Mouse (Mus musculus): ENCODE measurements around the gene Kcnk10. TPM values are rescaled to one million over a fixed set of nuclear protein-coding genes. Genes with fewer than 3 reads are reported as not detected.

The Kcnk10 gene
- total and polyA plus RNA-seq, 2 experiments from 2014 or later = 37.4 to 56.6 TPM

DNA sequence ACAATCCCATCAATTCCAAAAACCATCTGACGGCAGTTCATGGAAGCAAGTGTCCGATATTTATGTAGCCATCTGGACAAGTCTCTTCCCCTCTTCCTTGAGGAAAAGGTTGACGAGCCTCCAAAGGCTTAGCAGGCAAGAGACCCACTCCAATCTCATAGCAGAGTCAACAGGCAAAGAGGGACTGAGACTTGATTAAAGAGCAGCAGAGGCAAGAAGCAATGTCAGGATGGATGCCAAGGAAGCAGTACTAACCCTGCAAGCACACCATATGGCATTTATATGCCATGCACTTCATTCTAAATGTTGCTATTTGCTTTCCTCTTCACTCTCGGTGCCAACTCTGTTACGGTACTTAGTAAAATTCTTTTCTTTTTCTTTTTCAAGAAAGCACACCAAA lies 119.6 kb downstream of the Kcnk10 start:
- no peak overlapping the region for H3K4me3 ChIP-seq (ENCODE audit: low read depth, low read length)
- H3K27ac ChIP-seq (ENCODE audit: low read depth, low read length) = no peak overlapping the region
- TF ChIP-seq CTCF (IDR thresholded peaks at IDR 0.05) = no peak
- no peaks in the 10 kb centered on the region for H3K27me3 ChIP-seq (ENCODE audit: insufficient read depth, low read length)
- ATAC-seq (ENCODE audit: low FRiP score) = no peak
- H3K4me2 ChIP-seq (ENCODE audit: low read depth, low read length, poor library complexity, severe bottlenecking) = no peak overlapping the region
- no peak overlapping the region for H3K9ac ChIP-seq (replicated peaks; ENCODE audit: low read length, poor library complexity, severe bottlenecking)
- no peaks in the 10 kb centered on the region for H3K9me3 ChIP-seq (ENCODE audit: low read length)
- 73% methylated on average over 5 of the region's 5 CpGs for WGBS
- no peaks in the 10 kb centered on the region; the same call in 1 of the 2 replicates for H3K36me3 ChIP-seq (ENCODE audit: insufficient read depth, low read length)
- H3K4me1 ChIP-seq (ENCODE audit: insufficient read depth, low read length) = 0 out of 2 replicates have a peak, but pooled peaks cover 3% of the 10 kb centered on the region
- DNase-seq (ENCODE audit: low spot score) = peak; percentile 70

GRCm38 (mm10) chr12:98453161-98453560 lies 124.9 kb downstream of the Kcnk10 start:
- DNase-seq (ENCODE audit: low spot score) (no peak), ATAC-seq (ENCODE audit: low FRiP score) (no peak)
- H3K27me3 ChIP-seq (ENCODE audit: insufficient read depth, low read length) = no peaks in the 10 kb centered on the region
- H3K9me3 ChIP-seq (ENCODE audit: low read length) = no peaks in the 10 kb centered on the region
- H3K4me3 ChIP-seq (ENCODE audit: low read depth, low read length) = no peak overlapping the region
- WGBS = 89% methylated on average over 17 of the region's 17 CpGs
- H3K9ac ChIP-seq (replicated peaks; ENCODE audit: low read length, poor library complexity, severe bottlenecking) = no peak overlapping the region
- no peak for TF ChIP-seq CTCF (IDR thresholded peaks at IDR 0.05)
- no peaks in the 10 kb centered on the region; the same call in 1 of the 2 replicates for H3K36me3 ChIP-seq (ENCODE audit: insufficient read depth, low read length)
- H3K4me2 ChIP-seq (ENCODE audit: low read depth, low read length, poor library complexity, severe bottlenecking) = no peak overlapping the region
- 0 out of 2 replicates have a peak, but pooled peaks cover under 1% of the 10 kb centered on the region for H3K4me1 ChIP-seq (ENCODE audit: insufficient read depth, low read length)
- no peak overlapping the region for H3K27ac ChIP-seq (ENCODE audit: low read depth, low read length)

DNA sequence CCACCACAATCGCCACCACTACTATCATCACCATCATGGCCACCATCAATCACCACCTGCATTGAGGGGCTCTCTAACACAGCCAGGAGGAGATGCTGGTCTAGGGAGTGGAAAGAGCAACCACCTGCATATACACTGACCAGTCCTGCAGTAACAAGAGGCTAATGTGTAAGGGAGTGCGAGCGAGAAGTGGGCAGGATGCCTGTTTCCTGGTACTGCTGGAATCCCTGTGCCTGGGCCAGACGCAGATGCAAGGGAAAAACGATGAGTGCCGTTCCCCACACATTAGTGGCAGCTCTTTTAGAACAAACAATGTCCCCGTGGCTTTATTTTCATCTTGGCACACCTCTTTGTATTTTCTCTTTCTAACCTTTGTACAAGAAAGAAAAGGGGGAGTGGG lies 125.5 kb downstream of the Kcnk10 start:
- H3K27me3 ChIP-seq (ENCODE audit: insufficient read depth, low read length) = no peaks in the 10 kb centered on the region
- H3K4me2 ChIP-seq (ENCODE audit: low read depth, low read length, poor library complexity, severe bottlenecking) = no peak overlapping the region
- H3K27ac ChIP-seq (ENCODE audit: low read depth, low read length) = no peak overlapping the region
- no peaks in the 10 kb centered on the region; the same call in 1 of the 2 replicates for H3K36me3 ChIP-seq (ENCODE audit: insufficient read depth, low read length)
- H3K4me3 ChIP-seq (ENCODE audit: low read depth, low read length) = no peak overlapping the region
- no peak for TF ChIP-seq CTCF (IDR thresholded peaks at IDR 0.05)
- no peak overlapping the region for H3K9ac ChIP-seq (replicated peaks; ENCODE audit: low read length, poor library complexity, severe bottlenecking)
- no peak for ATAC-seq (ENCODE audit: low FRiP score)
- no peak for DNase-seq (ENCODE audit: low spot score)
- no peaks in the 10 kb centered on the region for H3K9me3 ChIP-seq (ENCODE audit: low read length)
- 82% methylated on average over 7 of the region's 7 CpGs for WGBS
- H3K4me1 ChIP-seq (ENCODE audit: insufficient read depth, low read length) = no peaks in the 10 kb centered on the region

DNA sequence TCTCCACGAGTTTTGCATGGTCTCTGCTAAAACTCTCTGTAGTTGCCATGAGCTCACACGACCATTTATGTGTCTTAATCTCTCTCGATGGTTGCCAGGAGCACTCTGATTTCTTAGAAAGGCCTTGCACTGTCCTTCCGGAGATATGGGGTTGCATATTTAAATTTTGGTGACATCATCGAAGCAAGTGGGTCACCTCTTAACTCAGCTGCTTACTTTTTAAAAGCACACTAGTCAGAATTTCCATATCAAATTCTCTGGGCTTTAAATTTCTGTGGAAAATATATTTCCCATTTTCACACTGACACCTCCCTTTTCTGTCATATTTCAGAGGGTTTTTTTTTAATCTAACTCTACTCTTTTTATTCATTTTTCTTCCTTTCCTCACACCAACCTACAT lies 132.5 kb downstream of the Kcnk10 start:
- H3K4me3 ChIP-seq (ENCODE audit: low read depth, low read length) = no peak overlapping the region
- no peaks in the 10 kb centered on the region for H3K36me3 ChIP-seq (ENCODE audit: insufficient read depth, low read length)
- H3K27ac ChIP-seq (ENCODE audit: low read depth, low read length) = no peak overlapping the region
- H3K4me1 ChIP-seq (ENCODE audit: insufficient read depth, low read length) = no peaks in the 10 kb centered on the region
- no peaks in the 10 kb centered on the region for H3K9me3 ChIP-seq (ENCODE audit: low read length)
- DNase-seq (ENCODE audit: low spot score) (no peak), ATAC-seq (ENCODE audit: low FRiP score) (no peak)
- H3K27me3 ChIP-seq (ENCODE audit: insufficient read depth, low read length) = no peaks in the 10 kb centered on the region
- TF ChIP-seq CTCF (IDR thresholded peaks at IDR 0.05) = no peak
- no peak overlapping the region for H3K9ac ChIP-seq (replicated peaks; ENCODE audit: low read length, poor library complexity, severe bottlenecking)
- WGBS = 65% methylated on average over 5 of the region's 5 CpGs
- no peak overlapping the region for H3K4me2 ChIP-seq (ENCODE audit: low read depth, low read length, poor library complexity, severe bottlenecking)

- Histone ChIP-seq H3K4me2 (ENCODE audit: low read depth, low read length, poor library complexity, severe bottlenecking) (no peak overlapping the region), H3K4me3 (ENCODE audit: low read depth, low read length) (no peak overlapping the region), H3K9me3 (ENCODE audit: low read length) (no peaks in the 10 kb centered on the region), H3K9ac (replicated peaks; ENCODE audit: low read length, poor library complexity, severe bottlenecking) (no peak overlapping the region), H3K36me3 (ENCODE audit: insufficient read depth, low read length) (no peaks in the 10 kb centered on the region), H3K27ac (ENCODE audit: low read depth, low read length) (no peak overlapping the region), H3K4me1 (ENCODE audit: insufficient read depth, low read length) (no peaks in the 10 kb centered on the region), H3K27me3 (ENCODE audit: insufficient read depth, low read length) (no peaks in the 10 kb centered on the region)
- 92% methylated on average over 5 of the region's 5 CpGs for WGBS
- ATAC-seq (ENCODE audit: low FRiP score) = no peak
- no peak for DNase-seq (ENCODE audit: low spot score)
- no peak for TF ChIP-seq CTCF (IDR thresholded peaks at IDR 0.05)
These were observed 133.2 kb downstream of the Kcnk10 start for GRCm38 (mm10) chr12:98444860-98445259.

DNA sequence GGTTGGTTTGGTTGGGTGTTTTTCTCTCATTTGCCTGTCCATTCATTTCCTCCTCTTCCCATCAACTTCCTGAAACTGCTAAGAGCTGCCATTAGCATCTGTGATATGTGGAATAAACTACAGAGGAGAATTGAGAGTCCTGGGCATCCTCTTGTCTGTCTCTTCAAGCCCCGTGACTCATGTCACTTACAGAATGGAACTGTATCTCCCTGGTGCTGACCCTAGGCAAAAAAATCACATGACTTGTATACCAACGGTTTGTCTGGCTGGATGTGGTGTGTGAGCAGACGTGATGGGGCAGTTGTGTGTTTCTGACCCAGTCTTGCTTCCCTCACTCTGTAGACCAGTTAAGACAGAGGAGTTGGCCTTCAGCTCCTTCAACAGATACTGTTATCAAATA lies 134.4 kb downstream of the Kcnk10 start:
- no peak overlapping the region for H3K9ac ChIP-seq (replicated peaks; ENCODE audit: low read length, poor library complexity, severe bottlenecking)
- no peak overlapping the region for H3K4me3 ChIP-seq (ENCODE audit: low read depth, low read length)
- no peak for ATAC-seq (ENCODE audit: low FRiP score)
- H3K9me3 ChIP-seq (ENCODE audit: low read length) = no peaks in the 10 kb centered on the region
- H3K27me3 ChIP-seq (ENCODE audit: insufficient read depth, low read length) = no peaks in the 10 kb centered on the region
- H3K27ac ChIP-seq (ENCODE audit: low read depth, low read length) = no peak overlapping the region
- peaks cover 4% of the 10 kb centered on the region; the same call in 1 of the 2 replicates for H3K36me3 ChIP-seq (ENCODE audit: insufficient read depth, low read length)
- H3K4me1 ChIP-seq (ENCODE audit: insufficient read depth, low read length) = no peaks in the 10 kb centered on the region
- TF ChIP-seq CTCF (IDR thresholded peaks at IDR 0.05) = no peak
- no peak for DNase-seq (ENCODE audit: low spot score)
- H3K4me2 ChIP-seq (ENCODE audit: low read depth, low read length, poor library complexity, severe bottlenecking) = no peak overlapping the region
- WGBS = 92% methylated on average over 3 of the region's 3 CpGs
